Mouse (Mus musculus): Measurements from ENCODE around the gene Gm49333.
"Not testable (repeated sequence)": the region's sequence is repeated elsewhere in the genome, so short reads cannot be mapped to it uniquely, and the experiment has no call there.

The Gm49333 gene

DNA sequence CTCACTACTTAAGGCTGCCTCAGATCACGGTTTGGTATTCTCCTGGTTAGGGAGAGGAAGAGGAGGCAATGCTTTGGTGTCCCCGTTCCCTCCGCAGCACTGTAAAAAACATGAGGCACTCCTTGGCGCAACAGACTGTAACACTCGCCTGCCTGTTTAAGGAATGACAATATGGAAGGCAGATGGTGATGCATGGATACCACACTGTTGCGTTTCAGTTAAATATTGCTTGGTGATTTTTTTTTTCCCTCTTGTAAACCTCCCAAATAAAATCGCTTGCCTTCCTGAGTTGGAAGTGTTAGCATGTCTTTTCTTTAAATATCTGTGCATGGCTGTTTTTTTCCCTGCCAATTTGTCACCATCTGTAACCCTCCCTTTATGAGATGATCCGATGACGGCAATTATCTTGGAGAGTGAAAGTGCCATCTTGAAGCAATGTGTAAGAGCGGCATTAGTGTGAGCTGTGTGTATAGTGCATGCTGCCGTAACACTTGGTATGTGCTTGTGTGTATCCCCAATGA, 17.5 kb downstream of the Gm49333 start:
- DNase-seq: no peak

DNA sequence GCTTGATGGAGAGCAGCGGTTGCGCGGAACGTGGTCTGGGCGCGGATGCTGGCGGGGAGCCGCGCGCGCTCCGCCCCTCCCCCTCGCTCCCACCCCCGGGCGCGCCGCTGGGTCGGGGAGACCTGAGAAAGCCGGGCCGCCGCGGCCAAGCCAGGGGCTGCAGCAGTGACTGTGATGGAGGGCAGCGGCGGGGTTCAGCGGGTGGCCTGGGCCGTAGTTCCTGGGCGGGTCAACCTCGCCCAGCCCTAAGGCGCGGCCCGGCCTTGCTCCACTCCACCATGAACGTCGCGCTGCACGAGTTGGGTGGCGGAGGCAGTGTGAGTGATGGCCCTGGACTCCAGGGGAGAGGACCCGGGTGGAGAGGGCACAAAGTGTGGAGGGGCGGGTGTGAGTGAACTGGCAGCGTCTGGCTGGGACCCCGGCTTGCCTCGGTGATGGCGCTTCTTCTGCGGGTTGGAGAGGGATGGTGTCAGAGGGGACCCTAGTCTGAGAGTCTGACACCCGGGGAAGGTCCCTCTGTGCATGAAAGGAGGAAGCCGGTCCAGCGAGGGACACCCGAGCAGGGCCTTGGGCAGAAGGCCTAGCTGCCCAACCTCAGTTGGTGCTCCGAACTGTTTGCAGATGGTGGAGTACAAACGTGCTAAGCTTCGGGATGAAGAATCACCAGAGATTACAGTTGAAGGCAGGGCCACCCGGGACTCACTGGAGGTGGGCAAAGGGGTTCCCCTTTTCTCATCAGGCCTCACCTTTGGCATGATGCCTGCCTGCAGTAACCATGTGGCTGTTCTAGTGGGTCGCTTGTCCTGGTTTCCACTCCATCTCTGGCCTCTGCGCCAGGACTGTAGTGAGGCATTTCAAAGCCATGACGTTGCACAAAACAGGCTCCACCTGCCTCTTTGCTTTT, 18.6 kb downstream of the Gm49333 start, which contains the start of gene Ece2:
Gene Ece2 (plus strand): TSS at position 98 of the 904 bp plus-strand sequence.
- peak; percentile 74 to 79 for DNase-seq

DNA sequence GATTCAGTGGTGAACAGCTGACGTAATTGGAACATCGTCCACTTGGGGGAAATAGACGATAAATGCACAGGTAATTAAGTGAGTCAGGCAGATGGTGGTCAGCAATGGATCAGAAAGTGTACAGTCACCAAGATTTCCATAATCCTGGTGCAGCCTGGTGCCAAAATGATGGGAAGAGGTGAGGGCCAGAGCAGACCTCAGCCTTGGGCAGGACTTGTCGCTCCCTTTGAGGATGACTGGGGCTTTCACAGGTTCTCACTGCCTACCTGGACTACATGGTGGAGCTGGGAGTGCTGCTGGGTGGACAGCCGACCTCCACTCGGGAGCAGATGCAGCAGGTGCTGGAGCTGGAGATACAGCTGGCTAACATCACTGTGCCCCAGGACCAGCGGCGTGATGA, 26.0 kb downstream of the Gm49333 start:
- no peak for DNase-seq

DNA sequence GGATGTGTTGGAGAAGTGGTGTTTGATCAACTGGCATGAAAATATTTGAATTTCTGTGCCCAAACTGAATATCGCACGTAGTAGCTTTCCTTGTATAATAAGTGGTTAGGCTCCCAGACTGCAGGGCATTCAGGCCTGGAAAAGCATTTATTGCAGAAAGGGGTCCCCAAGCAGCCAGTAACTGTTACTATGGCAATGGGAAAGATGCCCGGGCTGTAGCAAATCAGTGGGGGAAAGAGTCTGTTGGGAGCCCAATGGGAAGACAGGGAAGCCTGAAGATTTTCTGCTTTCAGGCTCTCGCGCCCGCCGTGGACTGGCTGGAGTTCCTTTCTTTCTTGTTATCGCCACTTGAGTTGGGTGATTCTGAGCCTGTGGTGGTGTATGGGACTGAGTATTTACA, 27.0 kb downstream of the Gm49333 start:
- DNase-seq: peak in 1 of 2 experiments; percentile 18

DNA sequence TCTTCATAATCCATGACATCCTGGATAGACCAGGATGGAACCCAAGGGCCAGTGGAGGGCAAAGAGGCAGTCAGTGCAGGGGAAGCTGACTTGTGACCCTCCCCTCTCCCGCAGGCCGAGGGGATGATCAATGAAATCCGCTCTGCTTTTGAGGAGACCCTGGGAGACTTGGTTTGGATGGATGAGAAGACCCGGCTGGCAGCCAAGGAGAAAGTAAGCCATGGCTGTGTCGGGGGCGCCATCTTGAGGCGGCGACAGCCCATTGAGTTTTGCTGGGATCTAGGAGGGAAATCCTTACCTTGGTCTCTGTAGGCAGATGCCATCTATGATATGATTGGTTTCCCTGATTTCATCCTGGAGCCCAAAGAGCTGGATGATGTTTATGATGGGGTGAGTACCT, 30.8 kb downstream of the Gm49333 start:
- DNase-seq: peak; percentile 82 to 91

DNA sequence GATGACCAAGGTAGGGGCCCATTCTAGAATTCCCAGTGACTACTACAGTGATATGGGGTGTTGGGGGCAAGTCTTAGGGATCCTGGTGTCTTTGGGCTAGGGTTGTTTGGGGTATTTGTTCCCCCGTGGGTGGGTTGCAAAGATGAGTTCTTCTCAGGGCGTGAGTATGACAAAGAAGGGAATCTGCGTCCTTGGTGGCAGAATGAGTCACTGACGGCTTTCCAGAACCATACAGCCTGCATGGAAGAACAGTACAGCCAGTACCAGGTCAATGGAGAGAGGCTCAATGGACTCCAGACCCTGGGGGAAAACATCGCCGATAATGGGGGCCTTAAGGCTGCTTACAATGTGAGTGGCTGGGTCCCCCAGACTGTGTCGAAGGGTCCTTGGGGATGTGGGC, 32.5 kb downstream of the Gm49333 start:
- DNase-seq: no peak

DNA sequence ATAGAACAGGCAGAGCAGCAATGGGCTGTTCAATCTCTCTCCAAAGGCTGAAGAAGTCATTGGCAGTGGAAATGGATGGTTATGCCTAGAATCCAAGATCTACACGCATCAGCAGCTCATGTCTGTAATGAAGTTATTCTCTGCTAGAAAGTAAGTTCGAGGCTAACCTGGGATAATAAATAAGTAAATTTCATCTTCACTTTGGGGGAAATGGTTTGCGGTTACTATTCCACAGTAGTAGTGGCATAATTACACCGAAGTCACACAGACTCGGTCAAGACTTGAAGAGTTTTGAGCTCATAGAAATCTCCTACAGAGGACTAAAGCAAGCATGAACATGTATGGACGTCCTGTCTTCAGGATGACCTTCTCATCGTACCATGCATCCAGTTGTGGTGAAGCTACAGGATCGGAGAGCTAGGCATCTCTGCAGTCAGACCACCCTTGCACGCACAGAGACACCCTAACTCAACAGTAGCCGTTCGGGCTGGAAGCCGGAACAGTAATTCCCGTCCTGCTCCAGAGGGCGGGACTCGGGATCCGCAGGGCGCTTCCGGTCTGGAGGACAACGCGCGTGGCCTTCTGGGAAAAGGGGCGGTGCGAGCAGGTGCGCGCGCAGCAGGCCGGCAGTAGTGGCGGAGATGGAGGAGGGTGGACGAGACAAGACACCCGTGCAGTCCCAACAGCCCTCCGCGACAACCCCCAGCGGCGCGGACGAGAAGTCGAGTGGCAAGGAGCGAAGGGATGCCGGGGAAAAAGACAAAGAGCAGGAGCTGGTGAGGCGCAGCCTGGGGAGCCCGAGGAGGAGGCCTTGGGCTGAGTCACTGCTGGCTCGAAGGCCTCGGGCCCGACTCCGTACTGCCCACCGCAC, 39.9 kb downstream of the Gm49333 start, which contains the start of gene Psmd2:
Gene Psmd2 (plus strand): TSS at position 577 of the 871 bp plus-strand sequence.
- peak; percentile 99 for DNase-seq

DNA sequence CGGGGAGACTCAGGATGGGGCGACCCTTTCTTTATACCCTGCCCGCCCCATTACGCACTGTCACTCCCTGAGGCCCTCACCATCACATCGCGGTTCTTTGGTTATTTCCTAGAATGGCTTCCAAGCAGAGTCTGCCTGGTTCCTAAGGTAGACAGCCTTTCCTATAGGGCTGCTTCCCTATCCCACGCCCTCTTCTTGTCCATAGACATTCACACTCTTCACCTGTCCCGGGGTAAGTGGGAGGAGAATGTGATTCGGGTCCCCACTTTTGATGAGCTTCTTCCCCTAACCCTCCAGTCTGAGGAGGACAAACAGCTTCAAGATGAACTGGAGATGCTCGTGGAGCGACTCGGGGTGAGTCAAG, 40.5 kb downstream of the Gm49333 start:
- DNase-seq: no peak

DNA sequence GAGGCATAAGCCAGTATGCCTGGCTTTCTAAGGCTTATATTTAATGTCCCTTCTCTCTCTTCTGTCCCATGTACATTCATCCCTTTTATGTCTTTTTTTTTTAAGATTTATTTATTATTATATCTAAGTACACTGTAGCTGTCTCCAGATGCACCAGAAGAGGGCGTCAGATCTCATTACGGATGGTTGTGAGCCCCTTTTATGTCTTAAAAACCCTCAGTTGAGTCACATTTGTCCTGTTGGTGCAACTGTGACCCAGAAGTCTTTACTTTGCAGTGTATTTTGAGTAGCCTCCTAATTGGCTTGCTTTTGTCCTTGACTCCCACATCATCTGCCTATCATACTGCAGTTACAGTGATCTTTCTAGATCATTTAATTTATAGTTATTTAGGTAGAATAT, 41.9 kb downstream of the Gm49333 start:
- no peak for DNase-seq

DNA sequence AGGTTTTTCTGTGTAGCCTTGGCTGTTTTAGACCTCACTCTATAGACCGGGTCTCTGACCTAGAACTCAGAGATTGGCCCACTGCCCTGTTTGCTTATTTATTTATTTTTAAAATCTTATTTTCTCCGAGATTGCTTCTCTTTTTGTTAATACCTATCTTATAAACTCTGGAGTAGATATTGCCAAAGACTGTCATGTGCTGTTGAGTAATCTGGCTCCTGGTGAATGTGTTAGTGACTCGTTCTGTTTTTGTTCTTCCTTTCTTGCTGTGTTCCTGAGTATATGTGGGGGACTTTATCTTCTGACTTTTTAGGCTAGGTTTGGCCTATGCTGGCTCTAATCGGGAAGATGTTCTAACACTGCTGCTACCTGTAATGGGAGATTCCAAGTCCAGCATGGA, 46.3 kb downstream of the Gm49333 start:
- DNase-seq: no peak

DNA sequence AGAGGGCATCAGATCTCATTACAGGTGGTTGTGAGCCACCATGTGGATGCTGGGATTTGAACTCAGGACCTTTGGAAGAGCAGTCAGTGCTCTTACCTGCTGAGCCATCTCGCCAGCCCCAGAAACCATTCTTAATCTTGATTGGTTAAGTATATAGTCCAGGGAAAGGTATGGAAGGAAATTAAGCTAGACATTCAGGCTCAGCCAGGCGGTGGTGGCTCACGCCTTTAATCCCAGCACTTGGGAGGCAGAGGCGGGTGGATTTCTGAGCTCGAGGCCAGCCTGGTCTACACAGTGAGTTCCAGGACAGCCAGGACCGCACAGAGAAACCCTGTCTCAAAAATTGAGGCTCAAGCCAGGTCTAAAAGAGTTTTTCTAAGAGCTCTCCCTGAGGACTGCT, 56.6 kb downstream of the Gm49333 start, which contains the start of gene Eif4g1:
Gene Eif4g1 (plus strand): TSS at position 301 of the 400 bp plus-strand sequence.
- DNase-seq: not testable (repeated sequence)

DNA sequence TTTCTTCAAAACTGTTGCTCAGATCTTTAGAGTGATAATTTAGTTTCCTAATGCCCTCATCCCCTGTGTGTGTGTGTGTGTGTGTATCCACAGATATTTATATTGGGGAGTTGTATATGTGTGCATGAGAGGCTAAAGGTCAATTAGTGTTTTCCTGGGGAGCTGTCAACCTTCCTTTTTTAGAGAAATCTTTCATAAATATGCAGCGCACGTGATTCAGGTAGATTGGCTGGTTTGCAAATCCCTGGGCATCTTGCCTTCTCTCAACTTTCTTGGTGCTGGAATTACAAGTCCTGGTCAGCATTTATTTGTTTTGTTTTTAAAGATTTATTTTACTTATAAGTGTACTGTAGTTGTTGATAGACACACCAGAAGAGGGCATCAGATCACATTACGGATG, 58.9 kb downstream of the Gm49333 start:
- DNase-seq: no peak

DNA sequence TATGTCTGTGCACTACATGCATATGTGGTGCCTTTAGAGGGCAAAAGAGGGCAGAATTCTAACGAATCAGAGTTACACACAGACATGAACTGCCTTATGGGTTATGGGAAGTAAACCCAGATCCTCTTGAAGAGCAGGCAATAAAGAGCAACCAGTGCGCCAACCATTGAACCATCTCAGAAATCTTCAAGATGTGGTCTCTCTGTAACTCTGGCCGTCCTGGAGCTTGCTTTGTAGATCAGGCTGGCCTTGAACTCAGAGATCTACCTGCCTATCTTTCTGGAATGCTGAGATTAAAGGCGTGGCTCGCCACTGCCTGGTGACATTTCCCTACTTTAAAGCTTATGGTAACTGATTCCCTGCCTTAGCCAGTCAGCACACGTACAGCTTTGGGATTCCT, 60.5 kb downstream of the Gm49333 start:
- no peak for DNase-seq

DNA sequence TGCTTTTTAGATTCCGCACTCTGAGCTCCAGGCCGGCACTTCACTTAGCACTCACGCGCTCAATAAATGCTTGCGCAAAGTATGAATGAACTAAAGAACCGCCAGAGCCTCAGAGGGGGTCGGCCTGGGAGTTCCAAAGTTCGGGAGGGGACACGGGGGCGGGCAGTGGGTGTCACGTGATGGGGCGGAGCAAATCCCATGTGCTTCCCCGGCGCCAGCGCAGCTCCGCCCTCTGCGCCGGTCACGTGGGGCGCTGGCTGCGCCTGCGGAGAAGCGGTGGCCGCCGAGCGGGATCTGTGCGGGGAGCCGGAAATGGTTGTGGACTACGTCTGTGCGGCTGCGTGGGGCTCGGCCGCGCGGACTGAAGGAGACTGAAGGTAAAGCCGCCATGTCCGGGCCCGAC, 61.1 kb downstream of the Gm49333 start:
- peak; percentile 97 to 98 for DNase-seq

DNA sequence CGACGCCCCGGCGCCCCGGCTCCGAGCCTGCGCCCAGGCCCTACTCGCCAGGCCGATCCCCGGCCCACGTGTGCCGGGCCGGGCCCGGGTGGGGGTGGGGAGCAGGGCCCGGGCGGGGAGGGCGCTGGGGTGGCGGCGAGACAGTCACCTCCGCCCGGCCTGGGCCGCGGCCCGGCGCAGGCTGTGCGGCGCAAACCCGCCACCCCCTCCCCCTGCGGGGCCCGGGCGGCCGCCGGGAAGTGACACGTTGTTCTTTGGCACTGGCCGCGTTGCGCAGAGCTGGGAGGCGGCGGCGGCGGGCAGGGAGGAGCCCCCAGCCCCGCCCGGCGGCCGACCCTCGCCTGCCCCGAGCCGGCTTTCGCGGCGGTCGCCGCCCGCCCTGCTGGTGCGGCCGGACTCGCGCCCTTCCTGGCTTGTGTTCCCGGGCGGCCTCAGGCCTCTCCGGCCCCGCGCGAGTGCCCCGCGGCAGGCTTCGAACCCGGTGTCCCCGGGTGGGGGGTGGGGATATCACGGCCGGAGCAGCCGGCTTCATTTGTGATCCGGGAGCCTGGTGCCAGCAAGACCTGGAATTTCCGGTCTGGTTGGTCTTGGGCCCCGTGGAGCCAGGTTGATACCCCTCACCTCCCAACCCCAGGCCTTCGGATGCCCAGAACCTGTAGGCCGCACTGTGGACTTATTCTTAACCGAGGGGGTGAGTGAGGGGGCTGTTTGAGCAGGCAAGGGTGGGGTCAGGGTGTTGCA, 61.7 kb downstream of the Gm49333 start:
- peak in 1 of 2 experiments; percentile 75 for DNase-seq

DNA sequence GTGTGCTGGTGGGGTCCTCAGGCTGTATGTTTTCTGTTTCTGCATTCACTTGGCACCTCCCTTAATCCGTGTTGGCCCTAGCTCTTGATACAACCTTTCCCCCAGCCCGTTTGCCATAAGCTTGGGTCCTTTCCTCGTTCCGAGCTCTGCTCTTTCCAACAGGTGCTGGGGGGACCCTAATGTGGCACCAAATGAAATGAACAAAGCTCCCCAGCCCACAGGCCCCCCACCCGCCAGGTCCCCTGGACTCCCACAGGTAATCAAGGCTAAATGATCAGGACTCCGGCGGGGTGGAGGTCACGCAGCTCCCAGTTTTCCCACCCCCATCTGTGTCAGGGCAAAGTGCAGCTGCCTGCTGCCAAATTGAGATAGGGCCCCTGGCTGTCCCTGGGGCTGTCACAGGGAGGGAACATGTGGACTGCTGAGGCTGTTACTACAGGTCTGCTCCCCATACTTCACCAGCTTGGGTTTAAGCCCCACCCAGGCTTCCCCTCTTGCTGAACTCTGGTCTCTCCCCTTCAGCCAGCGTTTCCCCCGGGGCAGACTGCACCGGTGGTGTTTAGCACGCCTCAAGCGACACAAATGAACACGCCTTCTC, 62.4 kb downstream of the Gm49333 start:
- peak in 1 of 2 experiments; percentile 31 for DNase-seq

DNA sequence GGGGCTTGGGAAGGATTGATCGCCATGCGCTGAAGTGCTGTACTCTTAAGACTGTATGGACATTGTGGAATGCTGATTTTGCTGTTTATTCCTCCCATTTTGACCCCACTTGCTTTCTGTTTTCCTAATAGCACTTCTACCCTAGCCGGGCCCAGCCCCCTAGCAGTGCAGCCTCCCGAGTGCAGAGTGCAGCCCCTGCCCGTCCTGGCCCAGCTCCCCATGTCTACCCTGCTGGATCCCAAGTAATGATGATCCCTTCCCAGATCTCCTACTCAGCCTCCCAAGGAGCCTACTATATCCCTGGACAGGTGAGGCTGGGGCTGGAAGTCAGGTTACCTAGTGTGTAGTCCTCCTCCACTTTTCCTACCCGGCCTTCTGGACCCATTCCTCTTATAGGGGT, 63.8 kb downstream of the Gm49333 start:
- DNase-seq: no peak

DNA sequence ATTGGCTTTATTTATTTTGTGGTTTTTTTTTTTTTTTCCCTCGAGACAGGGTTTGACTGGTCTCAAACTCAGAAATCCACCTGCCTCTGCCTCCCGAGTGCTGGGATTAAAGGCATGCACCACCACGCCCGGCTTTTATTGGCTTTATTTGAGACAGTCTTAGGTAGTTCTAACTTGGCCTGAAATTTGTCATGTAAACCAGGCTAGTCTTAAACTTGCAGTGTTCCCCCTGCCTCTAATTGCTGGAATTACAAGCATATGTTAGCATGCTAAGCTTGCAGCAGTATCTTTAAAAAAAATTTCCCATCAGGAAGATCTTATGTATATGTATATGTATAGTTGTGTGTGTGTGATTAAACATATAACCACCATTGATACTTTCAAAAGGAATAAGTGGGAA, 65.3 kb downstream of the Gm49333 start:
- no peak for DNase-seq

DNA sequence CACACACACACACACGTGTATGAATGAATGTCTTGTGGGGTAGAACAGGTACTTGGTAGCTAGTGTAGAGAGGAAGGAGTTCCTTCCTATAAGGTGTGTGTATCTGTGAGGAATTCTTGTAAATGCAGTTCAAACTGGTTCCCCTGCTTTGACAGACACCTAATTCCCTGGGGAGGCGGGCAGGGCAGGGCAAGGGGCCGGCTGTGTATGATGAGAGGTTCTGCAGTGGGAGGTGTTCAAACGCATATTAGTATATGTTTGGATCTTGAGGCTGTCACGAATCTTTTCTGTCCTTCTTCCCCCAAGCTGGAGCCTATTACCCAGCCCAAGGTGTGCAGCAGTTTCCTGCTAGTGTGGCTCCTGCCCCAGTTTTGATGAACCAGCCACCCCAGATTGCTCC, 66.0 kb downstream of the Gm49333 start:
- no peak for DNase-seq

DNA sequence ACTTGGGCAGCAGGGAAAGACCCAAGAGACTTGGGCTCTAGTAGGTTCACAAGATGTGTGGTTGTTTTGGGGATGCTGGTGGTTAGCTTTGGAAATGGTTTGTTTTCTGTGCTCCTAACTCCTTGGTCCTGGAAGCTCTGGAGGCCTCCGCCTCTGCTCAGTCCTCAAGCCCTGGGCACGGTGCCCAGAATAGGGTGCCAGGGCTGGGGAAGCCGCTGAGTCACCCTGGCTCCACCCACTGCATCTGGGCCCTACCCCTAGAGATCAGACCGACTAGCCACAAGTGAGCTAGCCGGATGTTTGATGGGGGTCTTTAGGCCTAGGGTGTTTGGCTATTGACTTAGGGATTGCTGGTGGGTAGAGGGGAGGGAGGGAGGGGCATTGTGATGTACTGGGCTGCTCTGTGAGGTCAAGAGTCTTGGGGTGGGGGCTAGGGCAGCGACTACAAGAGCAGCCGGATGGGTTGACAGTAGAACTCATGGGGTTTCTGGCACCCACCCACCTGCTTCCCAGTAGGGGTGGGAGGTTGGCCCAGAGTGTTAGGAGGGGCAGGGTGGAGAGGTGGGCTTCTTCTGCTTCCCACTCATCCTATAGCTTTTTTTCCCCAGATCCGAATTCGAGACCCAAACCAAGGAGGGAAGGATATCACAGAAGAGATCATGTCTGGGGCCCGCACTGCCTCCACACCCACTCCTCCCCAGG, 66.7 kb downstream of the Gm49333 start:
- peak; percentile 79 to 91 for DNase-seq

DNA sequence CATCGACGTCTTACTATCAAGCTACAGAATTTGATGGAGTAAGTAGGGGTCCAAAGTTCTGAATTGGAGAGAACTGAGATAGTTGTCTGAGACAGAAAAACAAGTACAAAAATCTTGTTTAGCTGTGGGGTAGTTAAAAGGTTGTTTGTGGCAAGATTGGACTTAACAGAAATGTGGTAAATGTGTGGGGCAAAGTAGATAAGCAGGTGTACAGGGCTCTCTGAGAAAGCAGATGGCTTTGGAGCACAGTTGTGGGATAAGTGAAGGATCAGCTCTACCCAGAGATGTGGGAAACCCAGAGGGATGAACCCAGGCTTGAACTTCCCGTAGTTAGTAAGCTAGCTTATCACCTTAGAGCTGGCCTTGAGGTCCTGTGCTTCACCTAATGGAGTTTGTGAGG, 79.4 kb downstream of the Gm49333 start:
- no peak for DNase-seq

Data from cerebellum, postnatal 25 days (tissue).